17 mouse cellular contexts compared by ENCODE assay signal in genomic region chr6:127611216-127611615, GRCm38 (mm10). TPM values are rescaled to one million over a fixed set of nuclear protein-coding genes. Genes with fewer than 3 reads are reported as not detected.
"Had no signal": no experiment of that assay in that cellular context is flagged by ENCODE, and none has a peak within 500 bp of the region (broad histone marks: within the 10 kb centered on the region; RNA-seq: fewer than 3 reads in every experiment).

No protein-coding gene starts in this region.

- H3K36me3 ChIP-seq: limb, embryonic 10.5 days; limb, embryonic 13.5 days; midbrain, embryonic 15.5 days; neural tube, embryonic 13.5 days had no signal

- H3K9me3 ChIP-seq: limb, embryonic 10.5 days; limb, embryonic 13.5 days; liver, embryonic 12.5 days; midbrain, embryonic 15.5 days; neural tube, embryonic 13.5 days had no signal

- H3K4me3 ChIP-seq: limb, embryonic 10.5 days; limb, embryonic 13.5 days; liver, embryonic 12.5 days; midbrain, embryonic 15.5 days; myocyte; neural tube, embryonic 13.5 days had no signal

- H3K9ac ChIP-seq: limb, embryonic 13.5 days; liver, embryonic 12.5 days; midbrain, embryonic 15.5 days; neural tube, embryonic 13.5 days had no signal

- DNase-seq: kidney, adult 18-20 months; kidney, adult 9 months; kidney, postnatal 14 days; liver; retina, postnatal 1 day; thymus, adult 2 months; thymus, postnatal 14 days; thymus, postnatal 4 days had no signal

- H3K27ac ChIP-seq: limb, embryonic 10.5 days; limb, embryonic 13.5 days; liver, embryonic 12.5 days; midbrain, embryonic 15.5 days; neural tube, embryonic 13.5 days had no signal

- H3K27me3 ChIP-seq: liver, embryonic 12.5 days; midbrain, embryonic 15.5 days; neural tube, embryonic 13.5 days had no signal

- ATAC-seq: inflammation-experienced regulatory T-cells, adult 6 months; intestine, embryonic 16.5 days; liver, embryonic 12.5 days; midbrain, embryonic 15.5 days had no signal

- H3K4me1 ChIP-seq: liver, embryonic 12.5 days had no signal

- H3K4me2 ChIP-seq: limb, embryonic 13.5 days; liver, embryonic 12.5 days; midbrain, embryonic 11.5 days; midbrain, embryonic 15.5 days; neural tube, embryonic 13.5 days had no signal

RNA-seq across cellular contexts. Expression of gene Cracr2a, which starts 50.1 kb away (rescaled TPM):
- polyA plus RNA-seq: myocyte had no signal
